Mouse (Mus musculus) liver, adult 2 months (tissue): ENCODE measurements around the gene Phtf2.

Experiments used
- CTCF ChIP-seq: fragments of 200-500 bp; IDR thresholded peaks from 2 replicates; pipeline ENCODE4 v1.5.1; 2011; ENCODE audit warnings: low read depth, low read length, control low read depth
- POLR2A ChIP-seq: fragments of 200-500 bp; IDR thresholded peaks from 2 replicates; pipeline ENCODE4 v1.6.1; 2011; ENCODE audit warnings: low read length, control low read depth; ENCODE audit not compliant: insufficient read depth; ENCODE audit errors: extremely low read depth

GRCm38 (mm10) chr5:20749535-20749934, 132.4 kb downstream of the Phtf2 start:
- no peak for TF ChIP-seq CTCF
- no peak for TF ChIP-seq POLR2A
